Mouse (Mus musculus): ENCODE results near the gene Bcl2l11.

Gene Bcl2l11

DNA sequence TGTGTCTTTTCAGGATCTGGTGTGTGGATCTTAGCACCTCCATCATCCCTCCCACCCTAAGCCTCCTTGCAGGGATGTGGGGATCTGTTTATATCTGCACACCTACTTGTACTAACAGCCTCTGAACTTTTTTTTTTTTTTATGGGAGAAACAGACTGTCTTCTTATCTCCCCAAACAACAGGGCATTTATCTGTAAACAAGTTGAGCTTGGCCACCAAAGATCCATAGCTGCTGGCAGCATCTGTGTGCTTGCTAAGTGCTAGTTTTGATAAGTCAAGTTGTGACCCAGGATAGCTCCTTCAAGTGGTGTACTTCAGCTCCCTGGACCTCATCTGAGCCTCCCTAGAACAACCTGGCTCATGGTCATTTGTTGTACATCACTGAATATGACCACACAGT is 18.2 kb downstream of the Bcl2l11 start:
- no peak for DNase-seq

DNA sequence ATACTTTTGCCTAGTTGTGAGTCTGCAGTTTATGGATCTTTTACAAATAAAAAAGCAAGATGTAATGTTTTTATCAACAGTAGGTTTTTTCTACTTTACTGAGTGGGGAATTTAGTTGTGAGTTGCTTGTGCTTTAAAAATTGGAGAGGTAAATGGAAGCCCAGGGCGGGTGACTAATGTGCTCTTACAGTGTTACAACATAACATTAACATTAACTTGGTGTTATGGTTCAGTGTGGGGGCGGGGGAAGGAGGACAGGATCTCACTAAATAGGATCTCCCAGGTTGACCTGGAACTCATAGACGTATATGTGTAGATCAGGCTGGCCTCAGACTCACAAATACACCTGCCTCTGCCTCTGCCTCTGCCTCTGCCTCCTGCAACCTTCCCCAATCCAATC is 19.6 kb downstream of the Bcl2l11 start:
- DNase-seq, result no peak

DNA sequence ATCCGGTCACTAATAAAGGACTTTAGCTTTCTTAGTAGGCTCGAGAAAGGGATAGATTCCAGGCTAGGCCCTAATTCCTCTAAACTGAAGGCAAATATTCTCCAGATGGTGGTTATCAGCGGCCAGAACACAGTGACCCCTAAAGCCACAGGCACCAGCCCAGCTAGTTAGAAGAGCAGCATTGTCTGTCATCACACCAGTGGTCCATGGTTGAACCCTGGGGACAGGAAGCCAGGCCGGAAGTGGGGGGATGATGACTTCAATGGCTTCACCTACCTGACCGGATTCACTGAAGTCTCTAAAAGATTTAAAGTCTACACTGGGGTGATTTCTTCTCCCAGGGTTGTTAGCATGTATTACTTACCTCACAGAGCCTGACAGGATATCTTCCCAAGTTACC is 23.8 kb downstream of the Bcl2l11 start:
- DNase-seq, result no peak

DNA sequence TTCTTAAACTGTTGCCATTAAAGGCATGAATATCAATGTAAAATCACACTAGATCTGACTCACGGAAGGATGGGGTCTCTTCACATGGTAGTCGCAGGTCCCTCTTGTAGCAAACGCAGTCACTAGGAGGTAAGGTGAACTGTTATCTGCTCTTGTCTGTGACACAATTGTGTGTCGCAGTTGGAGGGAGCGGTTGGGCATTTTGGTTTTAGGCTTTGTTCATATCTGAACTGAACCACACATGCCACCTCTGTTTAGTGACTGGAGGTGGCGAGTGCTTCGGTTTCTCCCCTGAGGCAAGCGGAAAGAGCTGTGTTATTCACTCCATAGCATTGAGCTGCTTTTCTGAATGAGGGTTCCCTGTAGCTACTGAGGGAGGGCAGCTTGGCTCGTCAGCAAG is 26.4 kb downstream of the Bcl2l11 start:
- DNase-seq, result no peak

DNA sequence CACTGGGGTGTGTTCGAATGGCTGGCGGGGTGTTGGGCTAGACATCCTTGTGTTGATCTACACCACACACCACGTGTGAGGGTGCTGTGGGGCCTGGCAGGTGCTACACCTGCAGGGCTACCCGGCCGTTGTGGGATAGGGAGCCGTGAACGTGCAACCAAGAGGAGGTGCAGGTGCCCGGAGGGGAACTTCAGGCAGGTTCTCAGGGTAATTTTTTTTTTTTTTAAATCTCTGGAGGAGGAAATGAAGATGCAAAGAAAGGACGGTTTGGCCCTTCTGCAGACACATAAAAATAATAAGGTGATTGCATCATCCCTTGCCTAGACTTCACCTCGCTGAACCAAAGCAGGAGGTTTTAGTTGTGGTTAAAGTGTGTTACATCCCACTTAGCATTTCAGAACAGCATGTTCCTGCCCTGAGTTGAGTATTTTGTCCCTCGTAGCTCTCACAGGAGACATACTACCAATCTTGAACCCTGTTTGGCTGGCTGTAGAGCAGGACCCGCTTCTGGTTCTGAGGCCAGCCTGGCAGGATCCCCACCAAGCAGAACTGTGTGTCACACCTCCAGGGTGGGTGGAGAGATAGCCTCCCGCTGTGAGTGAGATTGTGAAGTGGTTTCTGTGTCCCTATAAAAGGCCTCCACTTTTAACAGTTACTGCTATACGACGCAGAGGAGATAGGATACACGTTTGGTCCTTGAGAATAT is 27.2 kb downstream of the Bcl2l11 start:
- no peak for DNase-seq

DNA sequence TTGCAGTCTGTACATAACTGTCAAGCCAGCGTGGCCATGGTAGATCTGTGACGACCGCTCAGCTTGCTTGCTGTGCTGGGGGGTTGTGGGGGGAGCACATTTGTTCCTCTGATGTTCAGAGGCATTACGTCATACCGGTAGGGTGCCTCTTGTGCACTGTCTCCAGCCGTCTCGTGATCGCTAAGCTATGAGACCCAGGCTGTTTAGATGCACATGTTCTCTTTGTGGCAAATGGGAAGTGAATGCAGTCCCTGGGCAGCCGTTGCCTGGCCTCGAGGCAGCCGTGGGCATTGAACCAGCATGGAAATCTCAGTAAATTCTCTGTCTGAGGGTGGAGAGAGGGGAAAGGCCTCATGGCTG is 27.7 kb downstream of the Bcl2l11 start:
- DNase-seq, result no peak

DNA sequence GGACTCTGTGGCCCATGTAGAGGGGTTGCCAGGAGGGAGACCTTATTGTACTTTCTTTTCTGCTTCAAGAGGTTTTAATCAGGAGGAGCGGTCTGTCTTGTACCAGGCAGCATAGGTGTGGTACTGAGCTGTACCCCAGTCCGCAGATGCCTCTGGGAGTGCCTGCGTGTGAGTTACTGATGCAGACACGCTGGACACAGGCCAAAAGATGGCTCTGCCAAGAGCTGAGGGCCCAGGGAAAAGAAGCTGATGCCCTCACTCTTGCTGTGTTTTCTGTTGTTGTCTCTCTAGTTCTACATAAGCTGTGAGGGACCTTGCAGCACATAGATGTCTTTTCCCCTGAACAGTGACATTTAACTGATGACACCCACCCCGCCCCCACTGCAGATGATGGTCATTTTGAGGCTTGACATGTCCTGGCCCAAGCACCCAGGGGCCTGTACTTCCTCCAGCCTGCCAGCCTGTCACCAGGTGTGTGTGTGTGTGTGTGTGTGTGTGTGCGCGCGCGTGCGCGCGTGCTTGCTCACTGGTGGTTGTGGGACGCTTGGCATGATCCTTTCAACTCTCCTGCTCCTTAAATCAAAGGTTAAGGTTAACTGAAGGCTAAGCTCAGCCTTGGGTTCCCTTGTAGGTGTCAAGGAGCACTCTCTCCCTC is 29.7 kb downstream of the Bcl2l11 start:
- DNase-seq, result no peak

DNA sequence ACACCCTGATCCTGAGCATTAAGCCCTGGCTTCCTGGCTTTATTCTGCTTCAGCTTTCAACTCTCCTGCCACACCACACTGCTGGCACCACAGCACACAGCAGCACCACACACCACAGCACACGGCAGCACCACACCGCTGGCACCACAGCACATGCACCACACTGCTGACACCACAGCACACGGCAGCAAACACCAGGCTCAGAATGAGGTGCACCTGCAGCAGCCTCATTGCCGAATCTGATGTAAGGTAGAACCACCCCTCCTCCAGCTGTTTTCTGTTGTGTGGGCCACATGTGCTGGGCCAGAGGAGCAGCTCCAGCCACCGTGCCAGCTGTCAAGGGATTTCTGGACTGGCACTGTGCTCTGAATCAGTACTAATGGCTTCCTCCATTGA is 30.2 kb downstream of the Bcl2l11 start:
- DNase-seq, result no peak

DNA sequence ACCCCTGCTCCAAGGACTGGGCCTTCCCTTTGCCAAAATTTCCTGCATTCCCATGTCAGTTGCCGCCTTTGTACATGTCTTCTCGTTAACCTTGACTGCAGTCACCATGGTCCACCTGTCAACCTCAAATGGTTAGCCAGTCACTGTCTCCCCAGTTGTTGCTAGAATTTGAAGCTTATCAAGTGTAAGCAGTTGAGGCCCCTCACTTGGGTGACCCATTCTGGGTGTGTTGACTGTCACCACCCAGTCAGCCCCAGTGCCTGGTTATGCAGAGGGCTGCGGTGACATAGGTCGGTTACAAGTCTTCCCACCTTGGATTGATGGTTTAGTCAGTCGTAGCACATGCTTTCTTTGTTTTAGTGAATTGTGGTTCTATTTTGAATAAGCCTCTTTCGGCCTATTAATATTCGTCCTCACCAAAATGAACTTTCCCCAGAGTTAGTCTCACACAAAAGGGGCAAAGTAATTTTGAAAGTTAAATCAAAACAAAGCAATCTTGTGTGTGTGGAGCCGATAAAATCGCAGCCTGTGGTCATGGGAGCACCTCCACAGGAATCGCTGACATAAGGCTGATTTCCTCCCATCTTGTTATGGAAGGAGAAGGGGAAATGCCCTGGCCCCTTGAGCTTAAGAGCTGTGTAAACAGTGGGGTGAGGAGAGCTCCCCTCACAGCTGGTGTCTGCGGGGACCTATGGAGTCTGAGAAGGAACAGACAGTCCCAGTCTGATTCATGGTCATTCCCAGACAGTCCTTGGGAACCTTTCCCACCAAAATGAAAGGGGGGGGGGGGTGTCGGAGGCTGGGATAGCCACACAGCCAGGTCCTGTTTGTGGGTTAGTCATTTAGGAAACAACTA is 30.9 kb downstream of the Bcl2l11 start:
- no peak for DNase-seq

DNA sequence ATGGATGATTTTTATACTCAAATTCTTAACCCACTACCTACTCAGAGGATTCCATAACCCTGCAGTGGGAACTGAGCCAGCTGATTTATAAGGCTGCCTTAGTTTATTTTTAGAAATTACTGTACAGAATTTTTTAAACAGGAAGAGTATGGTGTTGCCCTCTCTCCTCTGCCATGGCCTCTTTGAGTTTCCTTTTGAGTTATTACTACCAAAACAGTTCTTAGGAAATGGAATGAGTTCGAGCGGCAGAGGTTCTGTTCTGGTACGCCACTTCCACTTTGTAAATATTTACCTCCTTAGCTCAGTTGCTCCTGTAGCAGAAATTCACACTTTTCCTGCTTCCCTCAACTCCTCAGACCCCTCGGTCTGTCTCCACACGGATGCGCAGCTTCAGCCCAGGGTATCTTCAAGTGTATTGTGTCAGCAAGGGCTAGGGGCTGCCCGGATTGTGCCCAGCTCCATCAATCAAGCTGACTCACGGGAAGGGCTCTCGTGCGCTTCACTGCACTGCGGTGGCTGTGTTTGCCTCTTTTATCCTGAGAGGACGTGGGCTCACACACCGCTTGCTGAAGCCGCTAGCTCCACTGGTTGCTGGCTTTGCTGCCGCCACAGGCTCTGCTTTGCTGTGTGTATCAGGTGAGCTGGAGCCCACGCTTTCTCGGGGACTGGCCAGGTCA is 33.0 kb downstream of the Bcl2l11 start:
- DNase-seq, result peak in 1 of 2 experiments; percentile 39

DNA sequence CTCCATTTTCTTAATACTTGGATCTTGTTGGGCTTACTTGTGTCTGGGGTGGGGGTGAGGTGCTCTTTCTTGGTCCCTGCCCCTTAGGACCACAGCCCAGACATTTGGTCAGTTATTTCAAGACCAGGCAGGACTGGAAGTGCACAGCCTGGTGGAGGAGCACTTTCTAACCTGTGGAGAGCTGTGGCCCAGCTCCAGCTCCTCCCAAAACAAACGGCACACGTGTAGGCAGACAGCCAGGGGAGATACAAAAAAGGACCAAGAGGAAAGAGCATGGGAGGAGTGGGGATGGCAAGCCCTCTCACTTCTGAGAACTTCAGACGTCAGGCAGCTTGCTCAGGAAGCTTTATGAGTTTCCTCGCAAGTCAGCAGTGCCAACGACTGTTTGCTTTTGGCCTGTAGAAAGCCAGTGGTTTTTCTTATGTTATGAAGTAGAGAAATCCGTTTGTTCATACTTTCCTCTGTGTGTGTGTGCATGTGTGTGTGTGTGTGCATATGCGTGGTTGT is 33.8 kb downstream of the Bcl2l11 start:
- DNase-seq, result no peak

DNA sequence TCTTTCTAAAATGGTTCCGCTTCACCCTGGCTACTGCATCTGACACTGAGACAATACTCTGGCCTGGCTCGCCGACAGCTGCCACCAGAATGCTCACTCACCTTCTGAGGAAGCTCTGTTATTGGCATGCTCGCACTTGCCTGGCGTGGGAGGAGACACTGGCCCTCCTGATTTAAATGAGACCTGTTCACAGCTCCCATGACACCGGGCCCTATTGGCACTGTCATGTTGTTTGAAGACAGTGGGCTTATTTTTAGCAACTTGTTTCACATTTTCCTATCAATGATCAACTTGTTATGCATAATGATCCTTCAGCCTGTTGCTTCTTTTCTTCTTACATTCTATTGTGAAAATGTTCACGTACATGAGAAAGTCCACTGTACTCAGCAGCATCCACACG is 37.3 kb downstream of the Bcl2l11 start:
- DNase-seq, result no peak

DNA sequence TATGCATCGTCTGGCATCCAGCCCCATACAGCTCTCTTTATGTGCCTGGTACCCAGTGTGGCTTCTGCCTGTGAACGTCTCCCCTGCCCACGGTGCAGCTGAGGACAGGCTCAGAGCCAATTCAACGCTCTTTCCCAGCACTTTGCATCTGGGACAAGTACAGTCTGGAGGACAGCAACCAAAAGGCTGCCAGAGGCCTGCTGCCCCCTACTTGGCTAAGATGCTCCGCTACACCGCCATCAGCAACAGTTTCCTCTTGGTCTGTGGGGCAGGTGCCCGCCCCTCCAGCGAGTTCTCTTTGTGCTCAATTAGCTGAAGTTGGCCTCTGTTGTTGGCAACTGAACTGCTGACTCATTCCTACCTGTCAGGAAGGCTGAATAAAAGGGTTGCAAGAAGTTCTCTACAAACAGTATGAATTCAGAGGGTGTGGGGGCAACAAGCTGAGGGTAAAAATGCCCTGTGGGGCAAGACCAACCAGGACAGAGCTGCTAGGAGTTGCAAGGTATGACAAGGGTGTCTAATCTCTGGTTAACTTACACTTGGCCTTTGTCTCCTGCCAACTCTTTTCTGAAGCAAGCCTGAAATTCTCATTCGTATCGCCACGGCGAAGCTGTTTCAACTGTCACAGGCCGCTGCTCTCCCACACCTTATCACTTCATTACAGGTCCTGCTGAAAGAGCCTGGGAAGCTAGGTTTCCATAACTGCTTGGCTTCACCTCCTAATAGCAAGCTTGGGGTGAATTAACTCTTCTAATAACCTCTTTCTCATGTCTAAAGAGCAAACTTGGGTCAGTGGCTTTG is 41.0 kb downstream of the Bcl2l11 start:
- DNase-seq, result peak in 1 of 2 experiments; percentile 52

DNA sequence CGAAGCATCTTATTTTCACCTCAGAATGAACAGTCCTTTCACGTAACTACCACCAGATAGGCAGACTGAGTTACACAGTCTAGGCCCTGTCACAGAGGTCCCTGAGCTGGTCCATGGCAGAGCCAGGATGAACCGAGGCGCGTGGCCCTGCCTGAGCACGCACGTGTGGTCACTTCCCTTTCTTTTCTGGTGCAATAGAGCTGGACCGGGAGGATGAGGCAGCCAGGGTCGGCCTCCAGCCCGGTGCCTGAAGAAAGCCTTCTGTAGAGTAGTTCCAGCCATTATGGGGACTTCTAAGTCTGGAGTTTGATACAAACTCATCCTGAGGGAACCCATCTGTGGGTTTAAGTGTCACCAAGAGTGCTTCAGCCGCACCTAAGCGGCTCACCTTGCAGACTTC is 42.1 kb downstream of the Bcl2l11 start:
- no peak for DNase-seq

DNA sequence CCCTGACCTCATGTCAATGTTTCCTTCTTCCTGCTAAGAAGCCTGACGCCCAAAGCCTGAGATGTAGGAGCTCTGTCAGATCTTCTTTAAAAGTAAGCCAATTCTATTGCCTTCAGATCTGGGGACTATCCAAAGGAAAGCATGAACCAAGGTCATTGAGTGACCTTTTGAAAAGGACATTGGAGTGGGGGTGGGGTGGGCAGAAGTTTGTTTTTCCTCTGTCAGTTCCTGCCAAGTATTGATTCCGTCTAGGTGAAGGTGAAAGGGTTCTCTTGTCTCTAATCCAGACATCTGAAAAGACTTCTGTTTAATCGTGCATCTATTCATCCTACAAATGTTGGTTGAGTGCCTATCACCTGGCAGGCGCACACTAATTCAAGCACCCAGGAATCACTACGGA is 43.6 kb downstream of the Bcl2l11 start:
- DNase-seq, result no peak

DNA sequence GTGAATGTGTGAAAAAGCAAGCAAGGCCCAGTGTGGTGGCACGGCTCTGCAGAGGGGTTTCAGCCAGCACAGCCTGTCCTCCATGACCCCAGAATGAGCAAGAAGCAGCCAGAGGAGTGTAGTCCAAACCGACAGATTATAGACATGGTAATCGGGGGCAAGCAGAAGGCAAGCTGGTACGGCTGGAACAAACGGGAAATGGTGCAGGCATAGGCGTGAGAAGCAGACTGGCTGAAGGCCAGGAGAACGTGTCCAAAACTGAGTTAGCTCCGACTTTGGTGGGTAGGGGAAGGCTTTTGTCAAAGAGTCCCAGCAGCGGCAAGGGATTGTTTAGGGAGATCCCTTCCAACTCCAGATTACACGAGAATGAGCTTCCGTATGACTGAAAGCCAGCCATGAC is 44.1 kb downstream of the Bcl2l11 start:
- no peak for DNase-seq

DNA sequence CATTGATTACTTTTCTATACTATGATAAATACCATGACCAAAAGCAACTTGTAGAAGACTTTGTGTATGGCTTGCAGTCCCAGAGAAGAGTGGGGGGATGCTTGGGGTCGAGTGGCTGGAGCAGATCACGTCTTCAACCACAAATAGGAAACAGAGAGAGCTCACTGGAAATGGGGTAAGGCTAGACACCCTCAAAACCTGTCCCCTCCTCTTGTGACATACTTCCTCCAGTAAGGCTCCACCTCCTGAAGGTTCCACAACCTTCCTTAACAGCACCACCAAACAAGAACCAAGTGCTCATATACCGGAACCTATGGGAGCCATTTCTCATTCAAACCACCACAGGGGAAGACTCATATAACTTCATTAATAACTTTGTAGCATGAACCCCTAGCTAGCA is 44.8 kb downstream of the Bcl2l11 start:
- no peak for DNase-seq

DNA sequence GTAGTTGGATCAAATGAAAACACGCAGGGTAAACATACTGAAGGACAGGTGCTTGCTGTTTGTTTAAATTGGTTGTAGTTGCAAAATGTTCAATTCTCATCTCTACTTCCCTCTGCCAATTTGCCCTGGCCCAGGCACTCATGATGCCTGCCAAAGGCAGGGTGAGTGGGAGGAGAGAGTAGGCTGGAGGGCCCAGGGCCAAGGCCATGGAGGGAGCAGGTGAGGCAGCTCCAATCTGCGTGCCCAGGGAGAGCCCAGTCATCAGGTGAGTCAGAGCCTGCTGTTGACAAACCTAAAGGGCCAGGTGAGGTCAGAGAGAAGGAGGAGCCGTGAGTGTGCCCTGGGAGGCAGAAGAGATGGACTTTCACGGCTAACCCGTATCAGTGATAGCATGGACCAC is 46.4 kb downstream of the Bcl2l11 start:
- DNase-seq, result peak; percentile 68 to 86

DNA sequence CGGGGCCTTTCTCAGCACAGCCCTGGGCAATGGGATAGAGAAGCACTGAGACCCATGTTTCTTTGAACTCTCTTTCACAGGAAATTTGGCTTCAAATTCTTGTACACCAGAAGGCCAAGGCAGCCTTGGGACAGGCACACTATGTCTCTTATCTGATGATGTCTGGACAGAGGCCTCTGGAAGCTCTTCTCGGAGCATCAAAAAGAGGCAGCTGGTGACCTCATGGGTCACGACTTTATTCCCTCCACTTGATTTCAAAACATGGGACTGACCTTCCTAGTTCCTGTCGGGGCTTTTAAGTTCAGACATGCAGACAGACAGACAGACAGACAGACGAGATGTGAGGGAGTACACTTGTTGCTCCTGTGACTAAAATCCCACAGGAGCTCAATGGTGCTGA is 48.3 kb downstream of the Bcl2l11 start:
- DNase-seq, result no peak

DNA sequence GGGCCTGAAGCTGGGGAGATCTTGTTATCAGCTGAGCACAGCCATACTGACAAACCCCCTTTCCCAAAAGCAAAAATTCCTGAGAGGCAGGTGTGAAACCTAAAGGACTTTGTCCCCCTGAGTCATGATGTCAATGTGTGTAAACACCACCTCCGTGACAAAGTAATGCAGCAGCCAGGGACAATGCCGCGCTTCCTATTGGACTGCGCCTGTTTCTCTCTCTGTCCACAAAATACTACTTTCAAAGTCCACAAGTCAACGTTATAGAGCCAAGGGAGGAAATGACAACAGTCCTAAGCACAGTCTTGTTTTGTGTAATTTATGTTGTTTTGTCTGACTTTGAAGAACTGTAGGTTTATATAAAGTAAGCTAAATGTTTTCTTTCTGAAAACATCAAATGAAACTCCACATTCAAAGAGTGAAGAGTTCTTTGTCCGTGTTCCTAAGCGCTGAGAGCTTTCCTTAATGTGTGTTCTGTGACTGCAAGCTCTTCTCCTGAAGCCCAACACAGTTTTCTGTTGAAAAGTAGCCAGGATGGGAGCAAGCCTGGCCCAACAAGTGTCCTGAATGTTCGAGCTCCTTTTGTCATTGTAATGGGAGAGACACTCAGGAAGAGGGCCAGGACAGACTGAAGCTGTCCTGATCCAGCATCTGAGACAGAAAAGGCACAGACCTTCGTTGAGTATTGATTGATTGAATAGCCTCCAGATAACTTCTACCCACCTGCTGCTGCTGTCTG is 48.9 kb downstream of the Bcl2l11 start:
- no peak for DNase-seq

DNA sequence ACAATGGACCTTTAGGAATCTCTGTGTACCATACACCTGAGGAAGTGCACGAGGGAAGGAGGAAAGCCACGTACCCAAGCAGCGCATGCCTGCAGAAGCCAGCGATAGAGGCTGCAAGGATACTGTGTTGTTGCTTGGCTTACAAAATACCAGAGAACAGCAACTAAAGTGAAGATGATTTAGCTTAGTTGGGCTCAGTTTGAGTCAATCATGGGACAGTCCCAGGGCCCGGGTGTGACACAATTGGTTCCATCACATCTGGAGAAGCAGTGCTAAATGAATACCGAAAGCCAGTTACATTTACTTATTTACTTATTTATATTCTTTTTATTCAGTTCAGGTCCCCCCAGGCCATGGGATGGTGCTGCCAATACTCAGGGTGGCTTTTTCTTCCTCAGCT is 49.8 kb downstream of the Bcl2l11 start:
- DNase-seq, result no peak
